Mouse (Mus musculus): Measurements from ENCODE around the gene Gkap1. TPM values are rescaled to one million over a fixed set of nuclear protein-coding genes. Genes with fewer than 3 reads are reported as not detected.
A peak's percentile ranks its signal among the peaks of the same experiment; 100 is the strongest.

The Gkap1 gene
- polyA plus RNA-seq, 1 experiment from 2014 or later, result 21.3 TPM

GRCm38 (mm10) chr13:58232070-58232469, 43.4 kb downstream of the Gkap1 start:
- H3K9ac ChIP-seq (replicated peaks; ENCODE audit: low read depth, low read length), result no peak overlapping the region
- H3K9me3 ChIP-seq (ENCODE audit: control insufficient read depth, low read length), result no peaks in the 10 kb centered on the region
- no peak overlapping the region for H3K4me2 ChIP-seq (ENCODE audit: low read length)
- H3K27ac ChIP-seq (ENCODE audit: low read length), result no peak overlapping the region
- ATAC-seq, result no peak
- H3K27me3 ChIP-seq (replicated peaks; ENCODE audit: control insufficient read depth, insufficient read depth, low read length), result no peaks in the 10 kb centered on the region
- H3K36me3 ChIP-seq (ENCODE audit: control insufficient read depth, insufficient read depth), result no peaks in the 10 kb centered on the region
- no peak overlapping the region for H3K4me3 ChIP-seq (replicated peaks; ENCODE audit: low read length)
- H3K4me1 ChIP-seq (replicated peaks; ENCODE audit: control insufficient read depth, insufficient read depth, low read length), result no peaks in the 10 kb centered on the region
- WGBS, result 93% methylated on average over 8 of the region's 8 CpGs

- H3K9me3 ChIP-seq (ENCODE audit: control insufficient read depth, low read length), result no peaks in the 10 kb centered on the region
- H3K4me1 ChIP-seq (replicated peaks; ENCODE audit: control insufficient read depth, insufficient read depth, low read length), result no peaks in the 10 kb centered on the region
- H3K9ac ChIP-seq (replicated peaks; ENCODE audit: low read depth, low read length), result no peak overlapping the region
- H3K4me2 ChIP-seq (ENCODE audit: low read length), result no peak overlapping the region
- no peak for ATAC-seq
- WGBS, result 88% methylated on average over 2 of the region's 2 CpGs
- no peak overlapping the region for H3K4me3 ChIP-seq (replicated peaks; ENCODE audit: low read length)
- H3K27me3 ChIP-seq (replicated peaks; ENCODE audit: control insufficient read depth, insufficient read depth, low read length), result no peaks in the 10 kb centered on the region
- no peaks in the 10 kb centered on the region for H3K36me3 ChIP-seq (ENCODE audit: control insufficient read depth, insufficient read depth)
- H3K27ac ChIP-seq (ENCODE audit: low read length), result no peak overlapping the region
Measured at GRCm38 (mm10) chr13:58228624-58229023, 46.9 kb downstream of the Gkap1 start.

- Histone ChIP-seq H3K27ac (ENCODE audit: low read length) (no peak overlapping the region), H3K9me3 (ENCODE audit: control insufficient read depth, low read length) (no peaks in the 10 kb centered on the region), H3K4me2 (ENCODE audit: low read length) (no peak overlapping the region), H3K27me3 (replicated peaks; ENCODE audit: control insufficient read depth, insufficient read depth, low read length) (no peaks in the 10 kb centered on the region), H3K4me1 (replicated peaks; ENCODE audit: control insufficient read depth, insufficient read depth, low read length) (no peaks in the 10 kb centered on the region), H3K36me3 (ENCODE audit: control insufficient read depth, insufficient read depth) (no peaks in the 10 kb centered on the region), H3K9ac (replicated peaks; ENCODE audit: low read depth, low read length) (no peak overlapping the region), H3K4me3 (replicated peaks; ENCODE audit: low read length) (no peak overlapping the region)
- 43% methylated on average over 8 of the region's 8 CpGs for WGBS
- ATAC-seq, result no peak
Measured at GRCm38 (mm10) chr13:58225694-58226093, 49.8 kb downstream of the Gkap1 start.

- WGBS, result 87% methylated on average over 3 of the region's 3 CpGs
- peaks cover 5% of the 10 kb centered on the region for H3K4me1 ChIP-seq (replicated peaks; ENCODE audit: control insufficient read depth, insufficient read depth, low read length)
Measured at GRCm38 (mm10) chr13:58220206-58220605, 55.3 kb downstream of the Gkap1 start.

GRCm38 (mm10) chr13:58217536-58217935, 58.0 kb downstream of the Gkap1 start:
- peaks cover 22% of the 10 kb centered on the region for H3K4me1 ChIP-seq (replicated peaks; ENCODE audit: control insufficient read depth, insufficient read depth, low read length)
- no peak overlapping the region for H3K9ac ChIP-seq (replicated peaks; ENCODE audit: low read depth, low read length)
- H3K36me3 ChIP-seq (ENCODE audit: control insufficient read depth, insufficient read depth), result no peaks in the 10 kb centered on the region
- ATAC-seq, result no peak
- 96% methylated on average over 2 of the region's 2 CpGs for WGBS
- H3K9me3 ChIP-seq (ENCODE audit: control insufficient read depth, low read length), result no peaks in the 10 kb centered on the region
- no peak overlapping the region for H3K27ac ChIP-seq (ENCODE audit: low read length)
- H3K27me3 ChIP-seq (replicated peaks; ENCODE audit: control insufficient read depth, insufficient read depth, low read length), result 0 out of 2 replicates have a peak, but pooled peaks cover 2% of the 10 kb centered on the region
- no peak overlapping the region for H3K4me3 ChIP-seq (replicated peaks; ENCODE audit: low read length)
- H3K4me2 ChIP-seq (ENCODE audit: low read length), result no peak overlapping the region

More at GRCm38 (mm10) chr13:58220206-58220605, 55.3 kb downstream of the Gkap1 start:
- no peak overlapping the region for H3K9ac ChIP-seq (replicated peaks; ENCODE audit: low read depth, low read length)
- no peaks in the 10 kb centered on the region for H3K36me3 ChIP-seq (ENCODE audit: control insufficient read depth, insufficient read depth)
- H3K4me2 ChIP-seq (ENCODE audit: low read length), result no peak overlapping the region
- no peaks in the 10 kb centered on the region for H3K9me3 ChIP-seq (ENCODE audit: control insufficient read depth, low read length)
- H3K27ac ChIP-seq (ENCODE audit: low read length), result no peak overlapping the region
- H3K27me3 ChIP-seq (replicated peaks; ENCODE audit: control insufficient read depth, insufficient read depth, low read length), result 0 out of 2 replicates have a peak, but pooled peaks cover 2% of the 10 kb centered on the region
- no peak for ATAC-seq
- H3K4me3 ChIP-seq (replicated peaks; ENCODE audit: low read length), result no peak overlapping the region

- H3K27ac ChIP-seq (ENCODE audit: low read length), result peak overlapping the region; percentile 89; the same call in 1 of the 2 replicates
- no peak for ATAC-seq
Measured at GRCm38 (mm10) chr13:58216395-58216794, 59.1 kb downstream of the Gkap1 start.

GRCm38 (mm10) chr13:58215592-58216341, 59.7 kb downstream of the Gkap1 start, which contains the start of gene Ubqln1:
Ubqln1 (minus strand) TSS chr13:58215653.
- H3K27me3 ChIP-seq (replicated peaks; ENCODE audit: control insufficient read depth, insufficient read depth, low read length), result 0 out of 2 replicates have a peak, but pooled peaks cover 2% of the 10 kb centered on the region
- no peaks in the 10 kb centered on the region for H3K9me3 ChIP-seq (ENCODE audit: control insufficient read depth, low read length)
- H3K9ac ChIP-seq (replicated peaks; ENCODE audit: low read depth, low read length), result peak within 1 kb of the TSS; percentile 92
- H3K4me1 ChIP-seq (replicated peaks; ENCODE audit: control insufficient read depth, insufficient read depth, low read length), result peaks cover 25% of the 10 kb centered on the region
- ATAC-seq, result peak; percentile 95
- 2% methylated on average over 58 of the region's 62 CpGs for WGBS
- H3K4me2 ChIP-seq (ENCODE audit: low read length), result peak within 1 kb of the TSS; percentile 94
- no peaks in the 10 kb centered on the region for H3K36me3 ChIP-seq (ENCODE audit: control insufficient read depth, insufficient read depth)
- peak within 1 kb of the TSS; percentile 100 for H3K4me3 ChIP-seq (replicated peaks; ENCODE audit: low read length)
- peak within 1 kb of the TSS; percentile 89 for H3K27ac ChIP-seq (ENCODE audit: low read length)

More at GRCm38 (mm10) chr13:58216395-58216794, 59.1 kb downstream of the Gkap1 start:
- peak overlapping the region; percentile 94 for H3K4me2 ChIP-seq (ENCODE audit: low read length)
- H3K9me3 ChIP-seq (ENCODE audit: control insufficient read depth, low read length), result no peaks in the 10 kb centered on the region
- no peaks in the 10 kb centered on the region for H3K36me3 ChIP-seq (ENCODE audit: control insufficient read depth, insufficient read depth)
- peak overlapping the region; percentile 100 for H3K4me3 ChIP-seq (replicated peaks; ENCODE audit: low read length)
- H3K9ac ChIP-seq (replicated peaks; ENCODE audit: low read depth, low read length), result peak overlapping the region; percentile 92
- H3K27me3 ChIP-seq (replicated peaks; ENCODE audit: control insufficient read depth, insufficient read depth, low read length), result 0 out of 2 replicates have a peak, but pooled peaks cover 2% of the 10 kb centered on the region
- 94% methylated on average over 9 of the region's 9 CpGs for WGBS
- H3K4me1 ChIP-seq (replicated peaks; ENCODE audit: control insufficient read depth, insufficient read depth, low read length), result peaks cover 25% of the 10 kb centered on the region

GRCm38 (mm10) chr13:58215253-58215591, 60.3 kb downstream of the Gkap1 start:
- peak; percentile 77 for ATAC-seq
- Histone ChIP-seq H3K27ac (ENCODE audit: low read length) (peak overlapping the region; percentile 89), H3K4me1 (replicated peaks; ENCODE audit: control insufficient read depth, insufficient read depth, low read length) (peaks cover 25% of the 10 kb centered on the region), H3K27me3 (replicated peaks; ENCODE audit: control insufficient read depth, insufficient read depth, low read length) (0 out of 2 replicates have a peak, but pooled peaks cover 2% of the 10 kb centered on the region), H3K9me3 (ENCODE audit: control insufficient read depth, low read length) (no peaks in the 10 kb centered on the region), H3K4me3 (replicated peaks; ENCODE audit: low read length) (peak overlapping the region; percentile 100), H3K4me2 (ENCODE audit: low read length) (peak overlapping the region; percentile 94), H3K36me3 (ENCODE audit: control insufficient read depth, insufficient read depth) (no peaks in the 10 kb centered on the region), H3K9ac (replicated peaks; ENCODE audit: low read depth, low read length) (peak overlapping the region; percentile 92)
- under 1% methylated on average over 48 of the region's 48 CpGs for WGBS

GRCm38 (mm10) chr13:58214346-58215252, 60.9 kb downstream of the Gkap1 start:
- WGBS, result 1% methylated on average over 48 of the region's 49 CpGs
- H3K9me3 ChIP-seq (ENCODE audit: control insufficient read depth, low read length), result no peaks in the 10 kb centered on the region
- peaks cover 25% of the 10 kb centered on the region for H3K4me1 ChIP-seq (replicated peaks; ENCODE audit: control insufficient read depth, insufficient read depth, low read length)
- peak overlapping the region; percentile 92 for H3K9ac ChIP-seq (replicated peaks; ENCODE audit: low read depth, low read length)
- H3K27me3 ChIP-seq (replicated peaks; ENCODE audit: control insufficient read depth, insufficient read depth, low read length), result 0 out of 2 replicates have a peak, but pooled peaks cover 2% of the 10 kb centered on the region
- peak; percentile 66 for ATAC-seq
- H3K36me3 ChIP-seq (ENCODE audit: control insufficient read depth, insufficient read depth), result no peaks in the 10 kb centered on the region
- peak overlapping the region; percentile 94 for H3K4me2 ChIP-seq (ENCODE audit: low read length)
- H3K27ac ChIP-seq (ENCODE audit: low read length), result peak overlapping the region; percentile 89
- H3K4me3 ChIP-seq (replicated peaks; ENCODE audit: low read length), result peak overlapping the region; percentile 100

Measured in forebrain, embryonic 16.5 days (tissue).